Mouse (Mus musculus) liver, embryonic 15.5 days (tissue): Measurements from ENCODE around the gene Mrap2. TPM values are rescaled to one million over a fixed set of nuclear protein-coding genes. Genes with fewer than 3 reads are reported as not detected.

Source experiments
- ATAC-seq: fragments of 200-750 bp; cut with Nextera tagmentation; 2 replicates; pipeline ENCODE4 v1.8.0; 2017; ENCODE audit warnings: moderate number of reproducible peaks, mild to moderate bottlenecking, moderate library complexity; ENCODE audit not compliant: insufficient read depth
- H3K27ac ChIP-seq: fragments of 300-500 bp; sonication (generic); replicated peaks from 2 replicates; pipeline ENCODE4 v1.5.1; 2015; ENCODE audit warnings: mild to moderate bottlenecking, inconsistent platforms
- H3K27me3 ChIP-seq: fragments of 300-500 bp; sonication (generic); 2 replicates; pipeline ENCODE4 v1.6.1; 2015; ENCODE audit warnings: mild to moderate bottlenecking, inconsistent platforms
- H3K36me3 ChIP-seq: fragments of 300-500 bp; sonication (generic); replicated peaks from 2 replicates; pipeline ENCODE4 v1.6.1; 2015; ENCODE audit warnings: moderate library complexity, mild to moderate bottlenecking, inconsistent platforms
- H3K4me1 ChIP-seq: fragments of 300-500 bp; sonication (generic); replicated peaks from 2 replicates; pipeline ENCODE4 v1.6.1; 2015; ENCODE audit warnings: inconsistent platforms
- H3K4me2 ChIP-seq: fragments of 300-500 bp; sonication (generic); 2 replicates; pipeline ENCODE4 v1.6.1; 2015; ENCODE audit warnings: moderate library complexity, mild to moderate bottlenecking, inconsistent platforms
- H3K4me3 ChIP-seq: fragments of 300-500 bp; sonication (generic); replicated peaks from 2 replicates; pipeline ENCODE4 v1.5.1; 2015; ENCODE audit warnings: mild to moderate bottlenecking, inconsistent platforms
- H3K9ac ChIP-seq: fragments of 300-500 bp; sonication (generic); 2 replicates; pipeline ENCODE4 v1.6.1; 2015; ENCODE audit warnings: moderate library complexity, mild to moderate bottlenecking, inconsistent platforms
- H3K9me3 ChIP-seq: fragments of 300-500 bp; sonication (generic); replicated peaks from 2 replicates; pipeline ENCODE4 v1.6.1; 2016; ENCODE audit warnings: inconsistent platforms
- WGBS: fragments of 180-500 bp; shearing (Covaris S2); methylation state at CpG from one replicate; pipeline ENCODE4 v1.1.7; 2015; ENCODE audit warnings: mixed read lengths; ENCODE audit not compliant: insufficient replicate concordance; 5-methylcytosine and 5-hydroxymethylcytosine counted together
- polyA plus RNA-seq: library from polyadenylated mRNA; unstranded; fragments of >200 nt; fragmentation: Nextera tagmentation; extraction: Ambion mirVana; gene quantifications from 2 replicates; pipeline ENCODE4 v1.2.1, GENCODE M21; 2015

Gene Mrap2
- polyA plus RNA-seq, 1 experiment from 2014 or later = not detected

DNA sequence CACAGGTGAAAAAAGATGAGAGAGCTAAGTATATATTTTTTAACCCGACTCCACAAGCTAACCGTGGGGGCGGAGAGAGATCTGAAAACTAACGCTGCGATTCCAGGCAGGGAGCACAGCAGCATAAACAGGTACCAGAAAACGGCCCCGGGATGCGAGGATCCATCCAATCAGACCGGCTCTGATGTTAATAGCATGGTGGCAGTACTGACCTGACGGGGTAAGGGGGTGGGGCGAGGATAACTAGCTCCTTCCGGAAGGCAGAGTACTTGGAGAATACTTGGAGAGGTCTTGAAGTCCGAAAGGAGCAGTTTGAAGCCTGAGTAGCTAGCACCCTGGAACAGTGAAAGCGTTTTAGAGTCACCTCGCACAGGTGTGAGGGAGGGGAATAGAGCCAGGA lies 1.1 kb downstream of the Mrap2 start:
- Histone ChIP-seq H3K4me1 (no peaks in the 10 kb centered on the region), H3K4me2 (no peak overlapping the region), H3K9ac (no peak overlapping the region), H3K36me3 (no peaks in the 10 kb centered on the region), H3K9me3 (no peaks in the 10 kb centered on the region), H3K27ac (no peak overlapping the region), H3K27me3 (peaks cover 35% of the 10 kb centered on the region), H3K4me3 (no peak overlapping the region)
- no peak for ATAC-seq
- whole genome bisulfite sequencing = 6% methylated on average over 15 of the region's 15 CpGs

DNA sequence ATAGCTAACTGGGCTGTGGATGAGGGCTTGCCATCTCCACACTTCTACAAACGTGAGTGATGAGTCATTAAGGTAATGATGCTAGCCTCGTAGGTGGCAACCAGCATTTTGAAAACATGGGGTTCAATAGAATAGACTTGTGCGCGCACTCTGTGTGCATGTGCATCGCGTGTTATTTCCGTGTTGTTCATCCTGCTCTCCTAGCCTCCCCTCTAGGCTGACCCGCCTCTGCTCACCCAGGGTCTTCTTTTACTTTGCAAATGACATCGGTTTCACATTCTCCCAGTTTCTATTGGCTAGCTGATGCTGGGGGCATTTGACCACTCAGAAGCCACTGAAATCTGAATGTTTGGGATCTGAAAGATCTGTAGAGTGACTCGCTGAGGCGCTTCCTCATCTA lies 1.6 kb downstream of the Mrap2 start:
- no peak overlapping the region for H3K4me3 ChIP-seq
- ATAC-seq = no peak
- WGBS = 26% methylated on average over 11 of the region's 11 CpGs

GRCm38 (mm10) chr9:87146400-87146799 lies 2.3 kb downstream of the Mrap2 start:
- no peak overlapping the region for H3K4me2 ChIP-seq
- no peak overlapping the region for H3K4me3 ChIP-seq
- no peak for ATAC-seq
- H3K27me3 ChIP-seq = peaks cover 35% of the 10 kb centered on the region
- H3K27ac ChIP-seq = no peak overlapping the region
- no peaks in the 10 kb centered on the region for H3K36me3 ChIP-seq
- no peaks in the 10 kb centered on the region for H3K4me1 ChIP-seq
- H3K9me3 ChIP-seq = no peaks in the 10 kb centered on the region
- H3K9ac ChIP-seq = no peak overlapping the region
- 63% methylated on average over 4 of the region's 4 CpGs for WGBS

More for the DNA sequence above, 1.6 kb downstream of the Mrap2 start:
- Histone ChIP-seq H3K9ac (no peak overlapping the region), H3K4me1 (no peaks in the 10 kb centered on the region), H3K9me3 (no peaks in the 10 kb centered on the region), H3K27me3 (peaks cover 35% of the 10 kb centered on the region), H3K27ac (no peak overlapping the region), H3K36me3 (no peaks in the 10 kb centered on the region), H3K4me2 (no peak overlapping the region)

DNA sequence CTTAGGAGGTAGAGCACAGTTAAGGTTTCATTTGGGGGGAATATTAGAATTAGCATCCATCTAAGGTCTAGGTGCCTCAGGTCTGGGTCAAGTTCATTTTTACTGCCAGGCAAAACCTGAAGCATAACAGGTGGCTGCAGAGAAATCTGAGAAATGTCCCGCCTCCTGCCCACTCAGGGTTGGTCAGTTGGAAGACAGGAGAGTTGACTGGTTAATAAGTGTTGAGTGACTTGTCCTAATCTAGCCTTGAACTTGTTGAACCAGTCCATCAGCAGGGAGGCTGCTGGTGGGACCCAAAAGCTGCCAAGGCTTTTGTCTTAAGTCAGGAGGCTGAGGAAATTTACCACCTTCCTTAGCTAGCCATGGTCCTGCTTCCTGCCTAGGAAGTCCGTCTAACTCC lies 3.8 kb downstream of the Mrap2 start:
- Histone ChIP-seq H3K4me1 (no peaks in the 10 kb centered on the region), H3K9me3 (no peaks in the 10 kb centered on the region), H3K27ac (no peak overlapping the region), H3K9ac (no peak overlapping the region), H3K36me3 (no peaks in the 10 kb centered on the region), H3K27me3 (peaks cover 35% of the 10 kb centered on the region), H3K4me3 (no peak overlapping the region), H3K4me2 (no peak overlapping the region)
- WGBS = 49% methylated on average over 2 of the region's 2 CpGs
- ATAC-seq = no peak

DNA sequence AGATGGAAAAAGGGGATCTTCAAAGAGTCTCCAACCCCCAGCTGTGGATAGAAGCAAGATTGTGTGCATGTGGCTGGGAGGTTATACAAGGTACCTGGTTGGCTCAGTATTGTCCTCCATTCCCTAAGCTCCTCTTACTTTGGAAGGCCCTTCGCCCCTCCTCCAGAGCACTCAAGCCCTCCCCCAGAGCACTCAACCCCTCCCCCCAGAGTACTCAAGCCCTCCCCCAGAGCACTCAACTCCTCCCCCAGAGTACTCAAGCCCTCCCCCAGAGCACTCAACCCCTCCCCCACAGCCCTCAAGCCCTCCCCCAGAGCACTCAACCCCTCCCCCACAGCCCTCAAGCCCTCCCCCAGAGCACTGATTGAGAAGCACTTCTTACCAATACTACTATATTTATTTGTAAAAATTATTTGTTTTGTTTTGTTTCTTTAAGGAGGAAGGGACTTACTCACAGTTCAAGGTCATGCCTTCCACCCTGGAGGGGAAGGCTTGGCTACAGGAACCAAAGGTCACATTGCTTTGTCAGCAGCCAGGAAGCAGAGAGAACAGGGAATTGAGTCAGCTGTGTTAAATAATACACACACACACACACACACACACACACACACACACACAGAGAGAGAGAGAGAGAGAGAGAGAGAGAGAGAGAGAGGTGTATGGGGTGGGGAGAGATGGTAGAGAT lies 8.7 kb downstream of the Mrap2 start:
- no peak overlapping the region for H3K27ac ChIP-seq
- H3K4me2 ChIP-seq = no peak overlapping the region
- no peak for ATAC-seq
- 79% methylated on average over 1 of the region's 1 CpGs for WGBS
- H3K36me3 ChIP-seq = no peaks in the 10 kb centered on the region
- no peak overlapping the region for H3K4me3 ChIP-seq
- H3K9ac ChIP-seq = no peak overlapping the region
- no peaks in the 10 kb centered on the region for H3K4me1 ChIP-seq
- no peaks in the 10 kb centered on the region for H3K27me3 ChIP-seq
- H3K9me3 ChIP-seq = no peaks in the 10 kb centered on the region

DNA sequence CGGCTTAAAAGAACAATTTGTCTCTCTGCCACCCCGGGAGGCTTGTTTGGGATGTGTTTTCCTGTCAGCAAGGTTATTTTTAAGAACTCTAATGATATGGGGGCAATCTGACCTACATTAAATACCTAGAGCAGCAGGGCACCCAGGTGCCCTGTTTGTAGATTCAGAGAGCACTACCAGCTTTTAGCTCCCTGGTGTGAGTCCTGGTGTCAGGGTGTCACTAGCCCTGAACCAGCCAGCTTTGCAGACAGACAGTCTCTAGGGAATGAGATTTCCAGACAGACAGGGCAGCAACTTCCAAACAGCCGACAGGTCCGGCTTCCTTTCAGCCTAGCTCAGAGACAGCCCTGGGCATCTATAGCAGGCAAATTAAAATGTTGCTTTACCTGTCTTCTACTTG lies 18.5 kb downstream of the Mrap2 start:
- no peak overlapping the region for H3K4me2 ChIP-seq
- no peak overlapping the region for H3K27ac ChIP-seq
- no peaks in the 10 kb centered on the region for H3K36me3 ChIP-seq
- WGBS = 71% methylated on average over 4 of the region's 4 CpGs
- no peaks in the 10 kb centered on the region for H3K4me1 ChIP-seq
- H3K9ac ChIP-seq = no peak overlapping the region
- H3K9me3 ChIP-seq = no peaks in the 10 kb centered on the region
- no peak for ATAC-seq
- H3K4me3 ChIP-seq = no peak overlapping the region
- H3K27me3 ChIP-seq = no peaks in the 10 kb centered on the region

- H3K4me1 ChIP-seq = no peaks in the 10 kb centered on the region
- no peaks in the 10 kb centered on the region for H3K27me3 ChIP-seq
- H3K4me3 ChIP-seq = no peak overlapping the region
- no peaks in the 10 kb centered on the region for H3K9me3 ChIP-seq
- H3K9ac ChIP-seq = no peak overlapping the region
- H3K36me3 ChIP-seq = no peaks in the 10 kb centered on the region
- no peak overlapping the region for H3K27ac ChIP-seq
- no peak for ATAC-seq
- H3K4me2 ChIP-seq = no peak overlapping the region
- 57% methylated on average over 9 of the region's 9 CpGs for WGBS
Measured at GRCm38 (mm10) chr9:87167001-87167830, 23.1 kb downstream of the Mrap2 start.

DNA sequence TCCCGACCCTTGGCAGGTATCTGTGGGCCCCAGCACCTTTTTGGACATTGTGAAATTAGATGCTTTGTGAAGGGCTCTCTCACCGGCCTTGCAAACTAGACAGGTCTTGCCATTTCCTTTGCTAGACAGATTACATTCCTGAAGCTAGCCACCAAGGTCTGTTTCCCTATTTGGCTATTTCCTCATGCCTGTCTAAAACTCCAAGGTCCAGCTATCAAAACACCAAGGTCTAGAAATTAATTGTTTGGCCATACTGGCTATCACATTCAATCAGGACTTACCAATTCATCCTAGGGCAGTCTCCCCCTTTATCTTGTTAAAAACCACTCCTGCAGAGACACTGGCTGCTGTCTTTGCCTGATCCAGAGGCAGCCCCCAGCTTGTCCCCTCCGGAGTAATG lies 23.9 kb downstream of the Mrap2 start:
- H3K27me3 ChIP-seq = no peaks in the 10 kb centered on the region
- 32% methylated on average over 3 of the region's 3 CpGs for WGBS
- H3K4me3 ChIP-seq = no peak overlapping the region
- H3K36me3 ChIP-seq = no peaks in the 10 kb centered on the region
- no peak overlapping the region for H3K9ac ChIP-seq
- no peak for ATAC-seq
- no peaks in the 10 kb centered on the region for H3K9me3 ChIP-seq
- H3K4me1 ChIP-seq = no peaks in the 10 kb centered on the region
- H3K27ac ChIP-seq = no peak overlapping the region
- no peak overlapping the region for H3K4me2 ChIP-seq

- Histone ChIP-seq H3K9me3 (no peaks in the 10 kb centered on the region), H3K4me3 (no peak overlapping the region), H3K36me3 (no peaks in the 10 kb centered on the region), H3K4me1 (no peaks in the 10 kb centered on the region), H3K4me2 (no peak overlapping the region), H3K27me3 (no peaks in the 10 kb centered on the region), H3K27ac (no peak overlapping the region), H3K9ac (no peak overlapping the region)
- WGBS = 73% methylated on average over 12 of the region's 12 CpGs
- ATAC-seq = no peak
Measured at GRCm38 (mm10) chr9:87169144-87169543, 25.0 kb downstream of the Mrap2 start.

- H3K4me3 ChIP-seq = no peak overlapping the region
- H3K27me3 ChIP-seq = no peaks in the 10 kb centered on the region
- no peak overlapping the region for H3K27ac ChIP-seq
- no peaks in the 10 kb centered on the region for H3K9me3 ChIP-seq
- no peaks in the 10 kb centered on the region for H3K36me3 ChIP-seq
- H3K9ac ChIP-seq = no peak overlapping the region
- 58% methylated on average over 3 of the region's 3 CpGs for WGBS
- H3K4me1 ChIP-seq = no peaks in the 10 kb centered on the region
- H3K4me2 ChIP-seq = no peak overlapping the region
- no peak for ATAC-seq
Measured at GRCm38 (mm10) chr9:87170891-87171290, 26.8 kb downstream of the Mrap2 start.

GRCm38 (mm10) chr9:87171517-87171916 lies 27.4 kb downstream of the Mrap2 start:
- Histone ChIP-seq H3K4me1 (no peaks in the 10 kb centered on the region), H3K9me3 (no peaks in the 10 kb centered on the region), H3K9ac (no peak overlapping the region), H3K27me3 (no peaks in the 10 kb centered on the region), H3K27ac (no peak overlapping the region), H3K36me3 (no peaks in the 10 kb centered on the region), H3K4me3 (no peak overlapping the region), H3K4me2 (no peak overlapping the region)
- ATAC-seq = no peak
- WGBS = 45% methylated on average over 3 of the region's 3 CpGs
